Mouse (Mus musculus) frontal cortex, adult 2 months (tissue): ENCODE measurements around the gene Birc5. TPM values are rescaled to one million over a fixed set of nuclear protein-coding genes. Genes with fewer than 3 reads are reported as not detected.

Experiments
- DNase-seq, 2 experiments: peaks; one replicate each; pipeline ENCODE4 v3.0.0; 2022; ENCODE audit warnings: low spot score in 1 of 2; ENCODE audit errors: extremely low spot score in 1 of 2
- polyA plus RNA-seq: library from polyadenylated mRNA; depleted of rRNA; stranded (reverse); fragments of >200 nt; gene quantifications from 2 replicates; pipeline ENCODE4 v1.2.3, GENCODE M21; 2012

Birc5 gene
- polyA plus RNA-seq, 1 experiment: 2.8 TPM

DNA sequence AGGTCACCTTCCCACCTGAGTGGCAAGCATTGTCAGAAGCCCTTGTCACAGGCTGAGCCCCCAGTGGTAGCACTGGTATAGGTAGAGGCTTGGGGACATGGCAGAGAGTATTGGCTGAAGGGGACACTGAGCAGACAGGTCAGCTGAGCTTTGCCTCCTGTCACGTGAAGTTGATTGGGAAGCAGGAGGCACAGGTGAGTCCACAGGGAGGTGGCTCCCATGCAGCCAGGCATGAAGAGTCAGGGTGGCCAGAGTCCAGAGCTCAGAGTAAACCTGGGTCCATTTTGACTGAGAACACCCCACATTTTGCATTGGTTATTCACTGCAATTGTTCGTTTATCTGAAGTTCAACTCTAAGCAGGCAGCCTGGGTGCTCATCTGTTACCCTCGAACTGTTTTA, 3.8 kb downstream of the Birc5 start:
- DNase-seq: no peak

DNA sequence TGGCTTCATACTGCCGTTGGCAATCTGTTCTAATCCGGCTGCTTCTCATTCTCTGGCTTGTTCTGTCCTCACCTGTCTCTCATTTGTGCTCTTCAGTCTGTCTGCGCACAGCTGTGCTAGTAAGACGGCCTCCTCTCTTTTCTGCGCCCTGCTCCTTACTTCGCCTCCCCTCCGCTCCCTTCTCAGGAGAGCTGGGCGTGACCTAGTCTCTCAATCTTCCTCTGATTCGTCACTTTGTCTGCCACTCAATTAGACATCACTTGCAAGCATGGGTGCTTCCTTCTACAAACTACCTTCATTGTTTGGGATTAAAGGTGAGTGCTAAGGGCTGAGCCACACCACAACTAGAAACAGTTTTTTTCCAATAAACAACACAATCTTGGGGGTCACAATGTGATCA, 5.2 kb downstream of the Birc5 start:
- DNase-seq: no peak

DNA sequence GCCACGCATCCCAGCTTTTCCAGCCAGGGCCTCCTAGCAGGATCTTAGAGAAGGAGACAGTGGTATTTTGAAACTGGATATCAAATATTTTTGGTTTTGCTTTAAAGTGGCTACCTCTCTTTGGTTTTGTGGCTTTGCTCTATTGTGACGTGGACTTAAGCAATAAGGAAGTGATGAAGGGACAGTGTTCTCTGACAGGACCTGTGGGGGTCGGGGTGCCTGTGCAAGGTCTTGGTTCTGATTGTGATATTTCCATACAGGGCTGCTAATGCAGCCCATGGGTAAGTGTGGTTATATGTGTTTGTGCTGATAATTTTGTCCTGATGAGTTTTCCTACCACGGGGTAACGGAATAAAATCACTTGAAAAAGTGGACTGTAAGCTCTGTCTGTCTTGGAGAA, 6.3 kb downstream of the Birc5 start:
- no peak for DNase-seq

DNA sequence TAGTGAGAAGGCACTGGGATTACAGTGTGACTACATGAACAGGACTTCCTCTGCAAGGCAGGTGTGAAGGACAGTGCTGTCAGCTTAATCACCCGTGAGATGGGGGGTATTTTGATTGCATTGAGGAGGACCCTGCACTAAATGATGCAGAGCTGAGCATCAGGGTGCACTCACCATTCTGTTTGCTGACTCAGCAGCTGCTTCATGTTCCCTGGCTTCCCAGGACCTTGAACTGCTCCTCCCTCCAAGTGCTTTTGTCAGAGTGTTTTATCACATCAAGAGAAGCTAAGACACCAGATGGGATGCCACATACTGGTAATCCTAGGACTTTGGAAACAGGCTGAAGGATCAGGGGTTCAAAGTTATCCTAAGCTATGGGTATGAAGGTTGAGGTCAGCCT, 6.9 kb downstream of the Birc5 start:
- no peak for DNase-seq

GRCm38 (mm10) chr11:117857462-117857861, 8.4 kb downstream of the Birc5 start:
- no peak for DNase-seq

- DNase-seq: no peak
Observed at GRCm38 (mm10) chr11:117858392-117858791, 9.3 kb downstream of the Birc5 start.

- DNase-seq: no peak
Observed at GRCm38 (mm10) chr11:117860601-117861000, 11.6 kb downstream of the Birc5 start, which contains the start of gene Tmem235. Gene Tmem235, plus strand, starts transcription at chr11:117860752.

DNA sequence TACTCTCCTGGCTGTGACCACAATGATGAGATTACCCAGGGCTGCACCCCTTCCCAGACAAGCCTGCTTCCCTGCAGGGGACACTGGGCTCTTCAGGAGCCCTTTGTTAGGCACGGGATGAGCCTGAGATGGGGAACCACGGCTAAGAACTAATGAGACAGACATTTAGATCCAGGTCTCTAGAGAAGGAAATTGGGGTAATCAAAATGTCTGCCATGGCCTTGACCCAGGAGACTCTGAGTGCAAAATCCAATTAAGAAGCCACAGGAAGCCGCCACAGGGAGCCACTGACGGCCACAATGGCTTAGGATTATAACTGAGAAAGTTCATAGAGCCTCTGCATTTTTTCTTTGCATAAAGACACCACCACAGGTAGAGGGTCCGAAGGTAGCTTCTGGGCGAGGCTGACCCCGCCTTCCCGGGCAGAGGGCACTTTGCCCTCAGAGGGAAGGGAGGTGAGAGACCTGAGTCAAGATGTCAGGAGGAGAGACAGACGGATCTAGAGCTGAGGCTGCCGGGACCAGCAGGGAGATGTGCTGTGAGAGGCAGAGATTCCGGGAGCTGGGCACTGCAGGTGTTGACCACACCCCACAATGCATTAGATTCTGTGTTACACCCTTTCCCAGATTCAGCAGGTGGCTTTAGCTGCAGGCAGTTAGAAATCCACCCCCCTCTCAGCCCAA, 14.3 kb downstream of the Birc5 start:
- no peak for DNase-seq

GRCm38 (mm10) chr11:117864805-117865204, 15.8 kb downstream of the Birc5 start:
- DNase-seq: no peak

GRCm38 (mm10) chr11:117865988-117866387, 16.9 kb downstream of the Birc5 start:
- no peak for DNase-seq

DNA sequence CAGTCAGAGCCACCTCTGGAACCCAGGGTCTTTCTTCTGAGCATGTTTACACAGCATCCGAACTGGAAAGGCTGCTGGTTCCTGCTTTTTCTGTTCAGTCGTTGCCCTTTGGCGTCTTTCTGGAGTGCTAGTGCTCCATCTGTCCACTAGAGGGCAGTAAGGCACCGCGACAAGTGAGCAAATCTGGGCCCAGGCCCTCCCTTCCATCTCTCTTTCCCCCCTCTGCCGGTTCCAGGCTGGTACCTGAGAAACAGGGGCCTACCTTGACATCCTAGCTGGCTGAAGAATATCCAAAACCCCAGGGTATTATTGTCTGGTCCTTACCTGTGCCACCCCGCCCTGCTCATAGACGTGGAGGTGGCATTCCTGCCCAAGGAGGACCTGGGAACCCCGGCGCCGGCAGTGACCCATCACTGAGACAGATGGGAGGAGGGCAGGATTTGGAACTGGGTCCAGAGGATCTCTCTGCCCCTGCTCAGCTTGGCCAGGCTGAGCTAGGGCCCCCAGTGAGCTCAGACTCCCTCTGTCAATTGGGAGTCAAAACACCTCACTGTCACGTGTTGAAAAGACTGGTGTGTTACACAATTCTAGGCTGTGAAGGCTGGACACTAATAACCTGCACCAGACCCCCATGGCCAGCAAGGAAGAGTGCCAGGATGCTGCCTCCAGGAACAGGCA, 21.8 kb downstream of the Birc5 start:
- peak; percentile 66 to 91 for DNase-seq

- no peak for DNase-seq
Observed at GRCm38 (mm10) chr11:117871376-117871775, 22.3 kb downstream of the Birc5 start.

DNA sequence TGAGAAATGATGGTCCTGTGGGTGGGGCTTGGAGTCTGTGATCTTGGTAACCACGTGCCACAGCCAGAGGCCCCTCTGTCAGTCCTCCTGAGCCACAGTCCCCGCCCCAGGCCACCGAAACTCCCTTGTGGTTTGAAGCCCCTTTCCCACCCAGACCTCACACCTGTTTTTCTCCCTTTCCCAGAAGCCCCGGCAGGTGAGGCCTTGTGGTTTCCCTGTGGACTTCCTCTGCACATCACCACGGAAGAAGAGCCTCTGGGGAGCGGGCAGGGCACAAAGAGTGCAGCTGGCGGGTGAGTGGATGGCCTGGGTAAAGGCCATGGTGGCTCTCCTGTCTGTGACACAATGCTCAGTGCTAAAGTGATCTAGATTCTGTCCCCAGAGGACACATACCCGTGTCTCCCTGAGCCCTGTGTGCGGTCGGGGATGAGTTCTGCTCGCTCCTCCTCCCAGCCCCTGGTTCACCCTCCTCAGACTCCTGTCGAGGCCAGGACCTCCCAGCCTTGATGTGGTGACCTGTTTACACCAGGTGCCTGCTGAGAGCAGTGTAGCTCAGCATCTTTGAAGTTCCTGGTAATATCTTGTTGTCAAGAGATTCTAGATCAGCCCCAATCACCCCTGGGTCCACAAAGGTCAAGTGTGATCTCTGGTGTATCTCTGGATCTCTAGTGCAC, 23.0 kb downstream of the Birc5 start:
- DNase-seq: no peak

- DNase-seq: peak; percentile 72 to 90
Observed at GRCm38 (mm10) chr11:117872861-117873608, 24.0 kb downstream of the Birc5 start, which contains the start of gene Tha1. Gene Tha1, minus strand, starts transcription at chr11:117873481.

DNA sequence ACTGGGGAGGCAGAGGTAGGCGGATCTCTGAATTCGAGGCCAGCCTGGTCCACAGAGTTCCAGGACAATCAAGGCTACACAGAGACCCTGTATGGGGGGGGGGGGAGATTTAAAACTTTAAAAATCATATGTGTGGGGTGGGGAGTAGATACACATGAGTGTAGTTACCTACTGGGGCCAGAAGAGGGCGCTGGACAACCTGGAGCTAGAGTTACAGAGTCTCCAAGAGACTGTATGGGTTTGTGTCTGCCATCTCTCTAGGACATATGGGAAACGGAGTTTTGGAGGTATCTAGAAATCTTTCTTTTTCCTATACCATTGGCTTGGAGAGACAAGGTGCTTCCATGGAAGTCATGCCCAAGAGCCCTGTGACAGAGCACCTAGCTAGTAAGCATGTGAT, 25.4 kb downstream of the Birc5 start:
- DNase-seq: no peak

GRCm38 (mm10) chr11:117875681-117876080, 26.6 kb downstream of the Birc5 start:
- DNase-seq: no peak

GRCm38 (mm10) chr11:117877917-117878745, 29.1 kb downstream of the Birc5 start:
- DNase-seq: peak in 1 of 2 experiments; percentile 34

GRCm38 (mm10) chr11:117878892-117879291, 29.8 kb downstream of the Birc5 start:
- no peak for DNase-seq

GRCm38 (mm10) chr11:117879676-117880075, 30.6 kb downstream of the Birc5 start:
- DNase-seq: no peak
